Mouse (Mus musculus): ENCODE data around the gene Tkfc. TPM values are rescaled to one million over a fixed set of nuclear protein-coding genes. Genes with fewer than 3 reads are reported as not detected.

Gene Tkfc
- total RNA-seq, 2 experiments from 2014 or later, result 13.3 to 14.0 TPM

Other genes with a start within 250 kb of the Tkfc start
- gene Syt7, start 216.6 kb downstream of the Tkfc start, total RNA-seq (2021), result 1 to 10 TPM; 6.2 to 6.9 TPM
- 1 to 10 TPM in 1 of 2 experiments, under 1 TPM in 1; 0.49 to 1.2 TPM for gene Lrrc10b, start 148.2 kb downstream of the Tkfc start, total RNA-seq (2021)
- gene Ppp1r32, start 122.7 kb downstream of the Tkfc start, total RNA-seq (2021), result 1 to 10 TPM in 1 of 2 experiments, under 1 TPM in 1; 0.44 to 2.0 TPM
- 10 to 100 TPM; 40.5 to 53.0 TPM for gene Cpsf7, start 80.4 kb downstream of the Tkfc start, total RNA-seq (2021)
- gene Sdhaf2, start 79.5 kb downstream of the Tkfc start, total RNA-seq (2021), result 10 to 100 TPM; 41.1 to 41.7 TPM
- 1 to 10 TPM; 4.4 to 5.2 TPM for gene Tmem216, start 49.4 kb downstream of the Tkfc start, total RNA-seq (2021)
- gene Cyb561a3, start 28.5 kb downstream of the Tkfc start, total RNA-seq (2021), result 1 to 10 TPM; 6.5 to 8.3 TPM
- 1 to 10 TPM; 5.2 TPM for gene Tmem138, start 28.3 kb downstream of the Tkfc start, total RNA-seq (2021)
- 100 to 1,000 TPM; 338 to 352 TPM for gene Ddb1, start 327 bp downstream of the Tkfc start, total RNA-seq (2021)
- under 1 TPM; 0.41 to 0.66 TPM for gene Vwce, start 28.6 kb upstream of the Tkfc start, total RNA-seq (2021)
- gene Pga5, start 72.4 kb upstream of the Tkfc start, total RNA-seq (2021), result not detected
- 10 to 100 TPM; 24.8 to 25.0 TPM for gene Vps37c, start 83.1 kb upstream of the Tkfc start, total RNA-seq (2021)
- gene Cd5, start 133.3 kb upstream of the Tkfc start, total RNA-seq (2021), result under 1 TPM; 0.26 to 0.29 TPM
- gene Cd6, start 224.4 kb upstream of the Tkfc start, total RNA-seq (2021), result under 1 TPM; 0.21 to 0.32 TPM
- 1 to 10 TPM; 1.5 TPM for gene Slc15a3, start 234.1 kb upstream of the Tkfc start, total RNA-seq (2021)